Mouse (Mus musculus): ENCODE data around the gene Arf6.

Arf6 gene

GRCm38 (mm10) chr12:69411936-69412335, 40.0 kb downstream of the Arf6 start:
- no peak for DNase-seq (ENCODE audit: extremely low read depth, low read depth)

GRCm38 (mm10) chr12:69413303-69413702, 41.4 kb downstream of the Arf6 start:
- DNase-seq (ENCODE audit: extremely low read depth, low read depth), result no peak

- no peak for DNase-seq (ENCODE audit: extremely low read depth, low read depth)
These were observed 43.0 kb downstream of the Arf6 start for GRCm38 (mm10) chr12:69414826-69415572.

GRCm38 (mm10) chr12:69416793-69417192, 44.8 kb downstream of the Arf6 start:
- DNase-seq (ENCODE audit: extremely low read depth, low read depth), result no peak

- DNase-seq (ENCODE audit: extremely low read depth, low read depth), result no peak
These were observed 45.8 kb downstream of the Arf6 start for GRCm38 (mm10) chr12:69417701-69418291.

- no peak for DNase-seq (ENCODE audit: extremely low read depth, low read depth)
These were observed 46.7 kb downstream of the Arf6 start for GRCm38 (mm10) chr12:69418606-69419005.

- no peak for DNase-seq (ENCODE audit: extremely low read depth, low read depth)
These were observed 47.2 kb downstream of the Arf6 start for GRCm38 (mm10) chr12:69419017-69419605.

- no peak for DNase-seq (ENCODE audit: extremely low read depth, low read depth)
These were observed 47.7 kb downstream of the Arf6 start for GRCm38 (mm10) chr12:69419606-69420005.

- no peak for DNase-seq (ENCODE audit: extremely low read depth, low read depth)
These were observed 48.8 kb downstream of the Arf6 start for GRCm38 (mm10) chr12:69420716-69421115.

GRCm38 (mm10) chr12:69422827-69423537, 51.0 kb downstream of the Arf6 start:
- no peak for DNase-seq (ENCODE audit: extremely low read depth, low read depth)
